Mouse (Mus musculus): ENCODE measurements around the gene Zcwpw1. TPM values are rescaled to one million over a fixed set of nuclear protein-coding genes. Genes with fewer than 3 reads are reported as not detected.

Zcwpw1 gene
- total RNA-seq, 2 experiments from 2014 or later = 5.9 to 7.6 TPM

DNA sequence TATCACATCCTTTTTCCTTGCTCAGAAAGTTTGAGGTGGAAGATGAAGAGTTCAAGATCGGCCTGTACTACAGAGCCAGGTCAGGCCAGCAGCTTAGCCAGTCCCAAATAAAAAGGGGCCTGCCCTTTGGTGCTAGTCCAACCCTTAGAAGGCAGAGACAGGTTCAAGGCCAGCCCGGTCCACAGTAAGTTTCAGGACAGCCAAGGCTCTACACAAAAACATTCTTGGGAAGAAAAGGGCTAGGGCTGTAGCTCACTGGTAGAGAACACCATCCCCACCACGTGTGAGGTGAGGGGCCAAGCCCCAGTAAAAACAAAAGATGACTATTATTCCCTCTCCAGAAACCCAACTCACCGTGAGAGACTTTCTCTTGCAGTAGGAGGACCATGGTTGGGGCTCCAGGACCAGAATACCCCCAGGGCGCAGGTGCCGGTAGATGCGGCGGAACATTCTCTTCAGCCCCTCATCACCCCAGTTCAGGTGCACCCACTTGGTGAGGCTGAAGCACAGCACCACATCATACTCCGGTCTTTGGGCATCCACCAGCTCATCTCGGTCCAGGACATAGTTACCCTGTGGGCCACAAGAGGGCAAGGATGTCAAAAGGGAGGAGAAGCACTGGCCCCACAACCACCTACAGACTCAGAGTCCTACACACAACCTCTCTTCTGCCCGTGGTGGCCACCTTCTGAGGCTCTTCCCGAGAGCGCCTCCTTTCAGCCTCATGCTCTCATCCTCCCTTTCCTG is 4.6 kb upstream of the Zcwpw1 start:
- no peak for DNase-seq (ENCODE audit: low spot score in 2 of 2)

DNA sequence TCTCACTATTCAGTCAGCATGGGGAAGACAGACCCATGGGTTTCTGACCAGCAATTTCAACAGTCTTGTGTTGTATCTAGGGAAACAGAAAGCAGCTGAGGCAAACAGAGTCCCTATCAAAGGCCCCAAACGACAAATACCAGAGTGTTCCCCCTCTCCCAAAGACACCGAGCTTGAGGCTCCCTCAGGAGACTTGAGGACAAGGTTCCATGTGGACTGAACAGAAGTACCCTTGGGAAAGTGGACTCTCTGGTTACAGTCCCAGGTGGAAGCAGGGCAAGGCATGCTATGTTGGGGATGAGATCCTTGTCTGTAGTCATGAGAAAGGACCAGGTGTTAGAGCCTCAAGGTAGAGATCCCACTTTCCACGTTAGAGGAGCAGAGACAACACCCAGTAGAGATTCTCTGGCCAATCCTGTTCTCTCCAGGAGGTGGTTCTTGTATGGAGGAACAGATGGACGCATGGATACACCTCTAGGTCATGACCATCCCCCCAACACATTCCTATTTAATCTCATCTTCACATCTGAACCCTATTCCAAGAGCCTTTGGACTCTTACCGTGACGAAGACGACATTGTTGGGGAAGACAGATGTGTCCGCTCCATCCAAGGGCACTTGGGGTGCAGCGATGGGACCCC is 3.6 kb upstream of the Zcwpw1 start:
- DNase-seq (ENCODE audit: low spot score in 2 of 2) = no peak

DNA sequence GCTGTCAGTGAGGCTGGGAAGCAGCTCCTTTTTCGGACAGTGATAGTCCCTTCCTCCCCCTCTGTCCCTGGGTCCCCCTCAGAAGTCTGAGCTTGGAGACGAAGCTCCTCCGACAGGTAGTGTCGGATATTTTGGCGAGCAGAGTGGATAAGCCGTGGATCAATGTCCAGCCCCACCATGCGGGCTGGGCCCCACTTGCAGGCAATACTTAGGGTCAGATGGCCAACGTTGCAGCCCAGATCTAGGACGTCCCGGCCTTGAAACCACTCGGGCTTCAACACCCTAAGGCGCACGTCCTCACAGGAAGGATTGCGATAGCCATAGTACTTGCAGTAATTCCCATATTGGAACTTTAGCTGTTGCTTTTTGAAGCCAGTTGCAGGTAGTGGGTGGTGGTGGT is 3.1 kb upstream of the Zcwpw1 start:
- no peak for DNase-seq (ENCODE audit: low spot score in 2 of 2)

DNA sequence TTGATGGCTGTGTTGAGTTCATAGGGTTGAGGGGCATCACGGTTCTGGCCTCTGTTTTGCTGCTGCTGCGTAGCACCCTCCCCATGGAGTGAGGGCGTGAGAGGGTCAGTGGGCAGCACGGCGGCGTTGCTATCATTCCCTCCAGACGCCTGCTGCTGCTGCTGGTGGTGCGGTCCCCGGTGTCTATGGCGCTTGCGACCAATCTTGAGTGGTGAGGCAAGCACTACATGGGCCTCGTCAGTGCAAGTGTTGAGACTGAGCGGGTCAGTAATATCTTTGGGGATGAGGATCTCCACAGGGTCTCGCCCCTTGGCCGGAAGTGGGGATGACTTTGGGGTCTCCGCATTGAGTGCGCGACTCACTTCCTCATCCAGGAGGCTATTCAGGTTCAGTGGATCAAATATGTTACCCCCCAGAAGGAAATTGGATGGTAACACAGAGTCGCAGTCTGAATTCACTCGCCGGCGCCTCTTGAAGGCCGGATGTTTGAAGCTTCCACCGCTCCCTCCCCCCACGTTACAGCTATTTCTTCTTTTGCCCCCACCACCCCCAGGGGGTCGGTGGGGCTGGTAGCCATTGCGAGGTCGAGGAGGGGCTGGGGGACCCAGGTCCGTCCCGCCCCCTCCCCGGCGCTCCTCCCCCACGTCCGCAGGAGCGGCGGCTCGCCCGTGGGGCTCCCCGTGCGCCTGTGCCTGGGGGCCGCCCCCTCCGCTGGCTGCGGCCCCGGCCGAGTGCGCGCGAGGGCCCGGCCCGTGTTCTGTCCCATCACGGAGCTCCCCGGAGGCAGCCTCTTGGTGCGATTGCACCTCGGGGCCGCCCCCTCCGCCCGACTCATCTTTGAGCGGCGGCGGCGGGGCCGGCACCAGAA is 2.2 kb upstream of the Zcwpw1 start:
- peak in 1 of 2 experiments; percentile 60 for DNase-seq (ENCODE audit: low spot score in 2 of 2)

DNA sequence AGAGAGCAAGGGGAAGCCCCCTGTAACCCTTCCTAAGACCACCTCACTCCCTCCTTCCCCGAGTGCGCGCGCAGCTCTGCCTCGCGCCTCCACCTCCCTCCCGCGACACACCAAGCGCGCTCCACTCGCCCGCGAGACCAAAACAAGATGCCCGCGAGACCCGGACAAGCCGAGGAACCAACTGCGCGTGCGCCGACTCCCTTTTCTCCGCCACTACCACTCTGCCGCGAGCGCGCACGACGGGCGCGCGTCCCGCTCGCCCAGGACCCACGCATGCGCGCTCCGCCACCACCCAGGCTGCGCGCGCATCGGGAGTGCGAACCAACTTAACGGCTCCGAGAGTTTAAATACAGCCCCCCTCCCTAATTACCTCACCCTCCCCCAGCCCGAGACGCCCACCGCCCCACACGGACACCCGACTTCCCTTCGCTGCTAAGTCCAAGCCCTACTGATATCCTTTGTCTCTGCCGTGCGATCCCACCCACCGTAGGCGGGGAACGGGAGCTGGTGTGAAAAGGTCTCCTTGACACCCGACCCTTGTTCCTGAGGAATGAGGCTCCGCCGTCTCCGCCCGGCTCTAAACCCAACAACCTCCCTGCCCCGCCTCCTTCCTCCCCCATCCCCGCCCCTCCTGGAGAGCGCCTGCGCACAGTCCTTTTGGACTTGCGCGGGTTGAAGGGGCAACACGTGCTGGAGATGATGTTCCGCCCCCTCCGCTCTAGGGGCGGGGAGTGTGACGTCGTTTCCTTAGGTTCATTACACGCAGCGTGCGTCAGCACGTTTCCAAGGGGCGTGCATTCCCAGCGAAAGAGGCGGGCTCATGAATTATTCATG is 1.3 kb upstream of the Zcwpw1 start:
- DNase-seq (ENCODE audit: low spot score in 2 of 2) = peak; percentile 99

DNA sequence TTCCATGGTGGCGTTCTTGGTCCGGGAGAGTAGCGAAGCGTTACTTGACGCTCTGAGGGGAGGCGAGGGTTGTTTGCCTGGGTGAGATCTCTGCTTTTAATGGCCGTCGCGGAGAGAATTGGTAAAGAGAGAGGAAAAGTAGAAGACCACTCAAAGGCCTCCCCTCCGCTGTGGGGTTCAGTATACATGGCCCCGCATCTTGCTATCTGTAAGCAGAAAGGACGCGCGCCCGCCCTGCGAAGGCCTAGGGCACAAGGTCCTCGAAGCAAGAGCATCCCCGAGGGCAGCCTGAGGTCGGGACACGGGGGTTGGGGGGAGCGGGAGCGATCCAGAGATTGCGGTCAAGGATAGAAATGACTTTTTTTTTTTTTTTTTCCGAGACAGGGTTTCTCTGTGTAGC is 573 bp downstream of the Zcwpw1 start:
- DNase-seq (ENCODE audit: low spot score in 2 of 2) = no peak

DNA sequence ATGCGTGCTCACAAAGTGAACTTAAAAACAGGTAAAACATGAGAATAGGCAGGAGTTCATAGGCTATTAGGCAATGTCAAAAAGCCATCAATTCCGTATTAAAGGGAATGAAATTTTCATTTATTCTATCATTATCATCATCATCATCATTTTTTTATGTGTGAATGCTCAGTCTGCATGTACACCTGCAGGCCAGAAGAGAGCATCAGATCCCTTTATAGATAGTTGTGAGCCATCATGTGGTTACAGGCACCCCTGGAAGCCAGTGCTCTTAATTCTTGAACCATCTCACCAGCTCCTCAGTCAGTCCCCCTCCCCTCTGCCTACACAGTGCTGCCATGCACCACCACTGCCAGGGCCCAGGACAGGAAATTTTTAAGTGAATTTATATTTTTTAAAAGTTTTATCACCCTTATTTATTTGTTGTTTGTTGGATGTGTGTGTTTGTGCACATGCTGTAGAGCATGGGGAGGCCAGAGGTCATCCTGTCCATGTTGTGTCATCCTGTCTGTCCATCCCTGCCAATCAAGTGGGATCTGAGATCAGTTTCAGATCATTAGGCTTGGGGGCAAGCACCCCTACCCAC is 1.4 kb downstream of the Zcwpw1 start:
- no peak for DNase-seq (ENCODE audit: low spot score in 2 of 2)

DNA sequence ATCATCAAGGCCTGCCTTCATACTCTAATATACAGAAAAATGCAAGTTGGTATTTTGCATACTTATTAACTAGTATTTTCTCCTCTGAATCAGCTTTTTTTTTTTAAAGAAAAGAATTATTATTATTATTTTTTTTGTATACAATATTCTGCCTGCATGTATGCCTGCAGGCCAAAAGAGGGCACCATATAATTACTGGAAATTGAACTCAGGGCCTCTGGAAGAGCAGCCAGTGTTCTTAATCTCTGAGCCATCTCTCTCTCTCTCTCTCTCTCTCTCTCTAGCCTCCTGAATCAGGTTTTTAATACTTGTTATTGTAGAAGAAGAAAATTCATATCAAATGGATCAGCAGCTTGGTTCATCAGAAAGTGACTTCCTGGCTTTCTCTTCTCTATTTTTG is 4.0 kb downstream of the Zcwpw1 start:
- no peak for DNase-seq (ENCODE audit: low spot score in 2 of 2)

DNA sequence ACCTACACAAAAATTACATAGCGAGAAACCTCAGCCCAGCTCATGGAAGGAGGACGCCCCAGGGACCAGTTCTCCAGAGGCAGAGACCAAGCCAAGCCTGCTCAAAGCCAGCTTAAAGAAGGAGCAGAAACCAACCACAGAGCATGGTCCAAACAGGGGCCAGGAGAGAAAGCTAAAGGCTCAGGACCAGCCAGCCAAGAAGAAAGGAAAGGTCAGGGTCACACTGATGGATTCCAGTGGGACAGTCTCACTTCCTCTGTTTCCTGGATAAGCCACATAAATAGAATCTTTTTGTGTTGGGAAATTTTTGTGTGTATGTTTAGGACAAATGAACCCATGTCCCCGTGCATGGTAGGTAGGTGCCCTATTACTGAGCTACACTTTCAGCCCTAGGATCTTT is 9.0 kb downstream of the Zcwpw1 start:
- no peak for DNase-seq (ENCODE audit: low spot score in 2 of 2)

DNA sequence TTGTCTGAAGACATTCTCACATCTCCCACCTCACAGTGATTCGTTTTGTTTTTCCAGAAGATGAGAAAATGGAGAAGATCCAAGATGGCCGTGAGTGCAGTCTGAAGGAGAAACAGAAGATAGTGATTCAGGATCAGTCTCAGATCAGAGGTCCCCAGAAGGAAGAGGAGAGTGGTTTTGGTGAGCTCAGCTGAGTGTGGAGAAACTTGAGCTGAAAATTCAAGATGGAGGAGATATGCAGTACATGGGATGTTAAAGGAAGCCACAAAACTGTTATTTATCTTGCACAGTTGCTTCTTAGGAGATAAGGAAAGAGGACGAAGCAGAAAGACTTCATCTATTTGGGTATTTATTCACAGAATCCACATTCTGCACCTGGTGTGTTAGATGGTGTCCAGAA is 13.3 kb downstream of the Zcwpw1 start:
- DNase-seq (ENCODE audit: low spot score in 2 of 2) = no peak

DNA sequence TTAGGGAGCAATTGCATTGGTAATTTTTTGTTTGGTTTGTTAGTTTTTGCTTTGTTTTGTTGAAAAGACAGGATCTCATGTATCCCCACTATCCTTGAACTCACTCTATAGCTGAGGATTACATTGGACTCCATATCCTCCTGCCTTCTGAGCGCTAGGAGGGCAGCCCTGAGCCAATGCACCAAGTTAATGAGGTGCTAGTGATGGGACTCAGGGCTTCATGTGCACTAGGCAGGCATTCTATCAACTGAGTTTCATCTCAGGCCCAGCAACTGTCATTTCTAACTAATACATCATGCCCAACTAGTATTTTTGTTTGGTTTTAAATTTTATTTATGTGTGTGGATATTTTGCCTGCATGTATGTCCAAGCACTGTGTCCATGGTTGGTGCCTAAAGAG is 18.6 kb downstream of the Zcwpw1 start:
- no peak for DNase-seq (ENCODE audit: low spot score in 2 of 2)

DNA sequence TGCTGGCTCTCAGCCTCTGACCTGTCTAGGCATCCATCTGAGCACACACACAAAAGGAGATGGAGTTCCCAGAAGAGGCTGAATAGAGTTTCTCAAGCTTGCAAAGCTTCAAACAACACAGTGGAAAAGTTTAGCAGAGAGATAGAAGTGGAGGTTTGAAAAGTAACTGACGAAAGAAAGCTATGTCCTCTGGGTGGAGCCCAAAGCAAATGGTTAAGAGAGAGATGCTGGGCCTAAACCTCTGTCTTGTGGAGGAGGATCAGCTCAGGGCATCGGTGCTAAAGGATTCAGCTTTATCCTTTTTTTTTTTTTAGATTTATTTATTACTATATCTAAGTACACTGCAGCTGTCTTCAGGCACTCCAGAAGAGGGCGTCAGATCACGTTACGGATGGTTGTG is 20.7 kb downstream of the Zcwpw1 start:
- no peak for DNase-seq (ENCODE audit: low spot score in 2 of 2)

DNA sequence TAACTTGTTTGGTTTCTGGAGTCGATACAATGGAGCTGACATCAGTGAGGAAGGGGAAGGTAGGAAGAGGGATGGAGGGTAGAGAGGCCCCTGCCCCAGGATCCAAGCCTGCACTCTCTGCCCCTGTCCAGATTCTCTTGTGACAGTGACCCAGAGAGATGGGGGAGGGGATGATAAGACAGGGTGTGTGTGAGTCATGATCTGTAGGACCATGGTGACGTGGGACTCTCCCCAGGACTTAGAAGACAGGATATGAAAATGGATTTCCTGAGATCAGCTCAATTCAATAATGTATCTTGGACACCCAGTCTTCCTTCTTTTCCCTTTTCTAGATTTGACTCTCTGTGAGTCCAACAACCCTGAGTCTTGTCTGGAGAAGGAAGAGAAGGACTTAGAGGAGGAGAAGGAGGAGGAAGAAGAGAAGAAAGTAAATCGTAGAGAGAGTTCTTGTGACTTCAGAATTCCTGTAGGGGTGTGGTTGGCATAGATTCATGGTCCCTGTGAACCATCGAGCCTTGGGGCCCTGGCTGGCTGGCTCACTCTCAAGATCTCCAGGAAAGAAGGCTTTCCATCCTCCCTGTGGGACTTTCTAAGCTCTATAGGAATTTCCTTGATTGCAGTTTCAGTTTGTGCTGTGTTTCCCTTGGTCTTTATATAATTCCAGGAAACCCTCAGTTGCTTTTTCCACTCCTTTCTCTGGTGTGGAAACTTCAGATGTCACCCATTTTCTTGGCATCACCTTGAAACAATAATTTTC is 30.0 kb downstream of the Zcwpw1 start:
- DNase-seq (ENCODE audit: low spot score in 2 of 2) = no peak

DNA sequence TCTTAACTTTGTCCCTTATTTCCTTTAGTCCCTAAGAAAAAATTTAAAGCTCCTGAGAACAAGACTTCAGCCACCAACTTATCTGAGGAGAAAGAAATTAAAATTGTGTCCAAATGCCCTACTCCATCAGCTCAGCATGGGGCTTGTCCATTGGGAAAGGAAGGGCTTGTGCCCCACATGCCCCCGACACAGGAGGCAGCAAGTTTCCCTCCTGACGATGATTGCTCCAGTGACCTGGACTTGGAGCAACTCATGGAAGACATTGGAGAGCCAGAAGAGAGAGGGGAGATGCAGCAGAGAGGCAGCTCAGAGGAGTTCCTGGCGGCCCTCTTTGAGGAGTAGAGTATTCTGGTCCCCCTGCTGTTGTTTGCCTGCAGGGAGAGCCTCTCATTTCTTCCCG is 34.5 kb downstream of the Zcwpw1 start:
- DNase-seq (ENCODE audit: low spot score in 2 of 2) = no peak

DNA sequence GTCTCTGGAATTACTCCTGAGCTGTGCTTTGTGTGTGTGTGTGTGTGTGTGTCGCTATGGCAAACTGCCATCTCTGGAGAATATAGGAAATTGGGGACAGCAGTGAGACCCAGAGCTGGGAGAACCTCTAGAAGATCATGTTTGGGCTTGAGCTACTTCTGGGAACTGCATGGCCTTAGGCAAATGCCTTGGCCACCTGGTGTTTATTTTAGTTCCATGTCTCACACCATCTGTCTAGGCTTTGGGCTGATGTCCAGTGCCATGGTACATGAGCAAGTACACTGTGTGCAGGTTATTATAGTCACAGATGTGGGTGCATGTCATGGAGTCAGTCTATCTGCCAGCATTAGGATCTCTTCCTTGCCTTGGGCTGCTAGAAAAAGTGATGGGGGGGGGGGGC is 35.0 kb downstream of the Zcwpw1 start:
- no peak for DNase-seq (ENCODE audit: low spot score in 2 of 2)

DNA sequence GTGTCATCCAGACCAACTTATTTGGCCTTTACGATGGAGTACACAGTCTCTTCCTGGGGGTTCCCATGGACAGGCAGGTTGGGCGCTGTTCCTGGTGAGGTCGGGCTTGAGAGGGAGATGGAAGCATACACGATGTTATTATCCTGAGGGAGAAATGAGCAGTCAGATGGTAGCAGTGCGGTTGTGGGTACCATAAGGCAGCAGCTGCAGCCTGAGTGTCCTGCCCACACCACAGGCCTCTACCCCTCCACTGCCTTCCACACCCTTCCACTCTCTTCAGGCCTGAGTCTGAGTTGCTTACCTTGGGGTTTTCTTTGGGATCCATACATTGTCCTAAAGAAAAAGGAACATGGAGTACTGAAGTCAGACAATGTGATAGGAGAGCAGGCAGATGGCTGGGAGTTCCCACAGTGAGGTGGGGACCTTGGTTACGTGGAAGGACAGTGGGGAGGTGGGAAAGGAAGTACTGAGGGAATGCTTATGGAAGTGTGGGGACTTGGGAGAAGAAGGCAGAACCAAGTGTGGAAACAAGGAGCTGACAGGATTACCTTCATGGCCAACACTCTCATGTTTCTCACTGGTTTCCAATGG is 36.0 kb downstream of the Zcwpw1 start:
- no peak for DNase-seq (ENCODE audit: low spot score in 2 of 2)

DNA sequence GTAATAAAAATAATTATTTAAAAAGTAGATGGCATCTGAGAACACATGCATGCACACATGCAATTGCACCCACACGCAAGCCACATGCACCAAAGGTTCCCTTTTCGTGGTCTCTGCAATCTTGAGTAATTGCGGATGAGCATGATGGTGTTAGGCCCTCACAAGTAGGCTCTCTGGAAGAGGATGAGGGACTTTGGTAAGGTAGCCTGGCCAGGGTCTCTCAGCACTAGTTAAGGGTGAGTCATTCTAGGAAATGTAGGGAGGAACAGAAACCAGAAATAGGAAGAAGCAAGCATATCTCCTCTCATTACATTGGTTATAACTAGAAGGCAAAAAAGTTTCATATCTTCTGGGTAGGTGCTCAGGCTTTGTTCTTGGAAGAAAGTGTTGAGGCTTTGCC is 37.4 kb downstream of the Zcwpw1 start:
- no peak for DNase-seq (ENCODE audit: low spot score in 2 of 2)

DNA sequence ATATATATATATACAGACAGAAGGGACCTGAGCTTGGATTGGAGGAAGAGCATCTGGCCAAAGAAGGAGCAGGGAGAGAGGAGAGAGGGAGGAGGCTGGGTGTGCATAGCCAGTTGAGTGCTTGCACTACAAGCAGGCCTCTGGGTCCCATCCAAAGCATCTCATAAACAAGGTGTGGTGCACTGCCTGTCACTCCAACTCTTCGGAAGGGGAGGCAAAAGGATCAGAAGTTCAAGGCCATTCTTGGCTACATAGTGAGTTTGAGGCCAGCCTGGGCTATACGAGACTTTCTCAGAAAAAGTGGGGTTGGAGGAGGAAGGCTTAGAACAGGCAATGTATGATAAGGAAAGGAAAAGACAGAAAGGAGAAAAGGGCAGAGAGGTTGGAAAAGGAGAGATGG is 38.4 kb downstream of the Zcwpw1 start:
- no peak for DNase-seq (ENCODE audit: low spot score in 2 of 2)

DNA sequence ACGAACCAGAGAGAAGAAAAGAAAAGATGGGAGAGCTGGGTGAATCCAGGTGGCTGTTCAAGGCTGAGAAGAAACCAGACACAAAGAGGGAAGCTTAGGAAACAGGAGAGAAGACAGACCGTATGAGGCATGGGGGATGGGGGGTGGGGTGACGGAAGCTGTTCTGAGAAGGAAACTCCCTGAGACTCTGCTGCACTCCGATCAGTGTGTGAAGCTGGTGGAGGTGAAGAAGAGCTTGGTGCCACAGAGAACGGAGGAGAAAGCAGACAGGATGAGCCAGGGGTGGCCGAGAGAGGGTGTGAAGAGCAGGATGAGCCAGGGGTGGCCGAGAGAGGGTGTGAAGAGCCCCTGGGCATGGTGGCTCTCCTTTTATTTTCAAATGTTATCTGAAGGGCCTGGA is 38.8 kb downstream of the Zcwpw1 start:
- DNase-seq (ENCODE audit: low spot score in 2 of 2) = no peak

DNA sequence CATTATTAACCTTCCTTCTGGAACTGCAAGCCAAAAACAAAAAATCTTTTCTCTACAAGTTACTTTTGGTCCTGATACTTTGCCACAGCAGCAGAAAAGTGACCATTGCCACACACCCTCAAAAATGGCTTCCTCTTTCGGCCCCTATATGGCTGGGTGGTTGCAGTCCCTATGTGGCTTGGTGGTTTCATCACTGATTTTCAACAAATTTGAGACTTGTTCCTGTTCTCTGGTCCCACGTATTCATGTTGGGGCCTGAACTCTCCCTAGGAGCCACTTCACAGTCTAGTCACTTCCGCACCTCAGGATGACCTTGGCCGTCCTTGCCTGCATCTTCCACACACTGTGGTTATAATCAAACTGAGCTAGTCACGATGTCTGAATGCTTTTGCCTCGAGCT is 41.1 kb downstream of the Zcwpw1 start:
- no peak for DNase-seq (ENCODE audit: low spot score in 2 of 2)
